In the genomic region with DNA sequence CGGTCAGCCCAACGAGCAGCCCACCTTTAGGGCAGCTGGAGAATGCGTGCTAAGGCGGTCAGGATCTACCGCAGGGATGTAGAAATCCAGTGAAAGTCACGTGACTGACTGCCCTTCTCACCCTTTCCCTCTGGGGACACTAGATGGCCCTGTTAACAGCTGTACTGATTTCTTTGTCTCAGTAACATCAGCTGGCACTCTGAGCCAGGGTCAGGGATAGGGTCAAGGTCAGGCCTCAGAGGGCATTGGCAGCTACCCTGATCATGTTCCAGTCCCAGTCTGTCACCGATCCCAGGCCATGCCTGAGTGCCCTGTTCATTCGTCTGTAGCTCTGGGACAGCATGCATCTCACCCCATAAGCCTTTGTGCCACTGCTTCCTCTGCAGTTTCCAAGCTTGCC, we compare ENCODE assay signal across 10 mouse cellular contexts.
A peak's percentile ranks its signal among the peaks of the same experiment; 100 is the strongest.
DNase-seq lines count a peak whose midpoint lies in the region; ATAC-seq and TF ChIP-seq lines count a peak whose summit lies in the region.
"Had no signal": no experiment of that assay in that cellular context is flagged by ENCODE, and none has a peak within 500 bp of the region (broad histone marks: within the 10 kb centered on the region; RNA-seq: fewer than 3 reads in every experiment).

No protein-coding gene starts in this region.

- peaks cover 33% of the 10 kb centered on the region for H3K4me1 ChIP-seq in kidney, embryonic 14.5 days (ENCODE audit: control insufficient read depth, insufficient read depth, low read length)
- no peaks in the 10 kb centered on the region for H3K4me1 ChIP-seq in ES-Bruce4 (ENCODE audit: control insufficient read depth, insufficient read depth, low read length)
- peaks cover 5% of the 10 kb centered on the region for H3K4me1 ChIP-seq in liver, embryonic 16.5 days (ENCODE audit: control insufficient read depth, low read depth, low read length)

- TF ChIP-seq CTCF in ES-Bruce4 (IDR thresholded peaks at IDR 0.05; ENCODE audit: low read depth, low read length): peak; percentile 10

- H3K27me3 ChIP-seq in kidney, embryonic 14.5 days (ENCODE audit: control insufficient read depth, insufficient read depth, low read length): no peaks in the 10 kb centered on the region
- no peaks in the 10 kb centered on the region for H3K27me3 ChIP-seq in ES-Bruce4 (ENCODE audit: control insufficient read depth, insufficient read depth, low read length, poor library complexity, severe bottlenecking)
- H3K27me3 ChIP-seq in liver, embryonic 16.5 days (ENCODE audit: control insufficient read depth, insufficient read depth, low read depth, low read length): no peaks in the 10 kb centered on the region

- ATAC-seq in kidney, embryonic 14.5 days (ENCODE audit: low FRiP score, low TSS enrichment): peak; percentile 47; the same call in 1 of the 2 replicates
- peak; percentile 64 for ATAC-seq in liver, embryonic 16.5 days (ENCODE audit: low read depth)
- ATAC-seq: forebrain, embryonic 16.5 days; hindbrain, postnatal 0 days had no signal

- TF ChIP-seq POLR2A in ES-Bruce4 (IDR thresholded peaks at IDR 0.05; ENCODE audit: insufficient read depth, low read length): no peak

- no peak overlapping the region for H3K4me2 ChIP-seq in kidney, embryonic 14.5 days (replicated peaks; ENCODE audit: low read depth, low read length)
- no peak overlapping the region for H3K4me2 ChIP-seq in liver, embryonic 16.5 days (ENCODE audit: low read depth, low read length)

- H3K27ac ChIP-seq in kidney, embryonic 14.5 days (ENCODE audit: low read depth, low read length): no peak overlapping the region
- H3K27ac ChIP-seq in ES-Bruce4 (ENCODE audit: insufficient read depth, low read length): no peak overlapping the region
- no peak overlapping the region for H3K27ac ChIP-seq in liver, embryonic 16.5 days (ENCODE audit: low read length)
- H3K27ac ChIP-seq: hindbrain, postnatal 0 days; left cerebral cortex, adult 2 months had no signal

- DNase-seq in kidney, postnatal 25 days: no peak
- DNase-seq in adrenal gland, postnatal 10 days: peak; percentile 77
- no peak for DNase-seq in right cerebral cortex, postnatal 10 days (ENCODE audit: low spot score in 2 of 2)
- no peak for DNase-seq in urinary bladder, postnatal 36 days (ENCODE audit: low spot score in 2 of 2)

- no peaks in the 10 kb centered on the region for H3K9me3 ChIP-seq in kidney, embryonic 14.5 days (ENCODE audit: control insufficient read depth, low read length)
- H3K9me3 ChIP-seq in ES-Bruce4 (replicated peaks; ENCODE audit: control insufficient read depth, insufficient read depth, low read length, poor library complexity, severe bottlenecking): no peaks in the 10 kb centered on the region
- H3K9me3 ChIP-seq in liver, embryonic 16.5 days (replicated peaks; ENCODE audit: control insufficient read depth, low read length): no peaks in the 10 kb centered on the region

- 0 out of 2 replicates have a peak, but pooled peaks have one; percentile 50 for TF ChIP-seq EP300 in ES-Bruce4 (IDR thresholded peaks at IDR 0.05; ENCODE audit: insufficient read depth, low read depth, low read length)

- H3K4me3 ChIP-seq in kidney, embryonic 14.5 days (ENCODE audit: low read length): no peak overlapping the region
- H3K4me3 ChIP-seq in ES-Bruce4 (ENCODE audit: low read depth, low read length): no peak overlapping the region
- H3K4me3 ChIP-seq in liver, embryonic 16.5 days (ENCODE audit: low read depth, low read length): no peak overlapping the region
- H3K4me3 ChIP-seq: left cerebral cortex, adult 2 months had no signal

- H3K9ac ChIP-seq in kidney, embryonic 14.5 days (ENCODE audit: low read depth, low read length): no peak overlapping the region
- H3K9ac ChIP-seq in ES-Bruce4 (ENCODE audit: low read depth, poor library complexity, severe bottlenecking): no peak overlapping the region
- H3K9ac ChIP-seq in liver, embryonic 16.5 days (ENCODE audit: low read depth, low read length): no peak overlapping the region

- H3K36me3 ChIP-seq in kidney, embryonic 14.5 days (ENCODE audit: control insufficient read depth, insufficient read depth, low read length): no peaks in the 10 kb centered on the region
- H3K36me3 ChIP-seq in ES-Bruce4 (ENCODE audit: control insufficient read depth, insufficient read depth, low read length, poor library complexity, severe bottlenecking): no peaks in the 10 kb centered on the region
- no peaks in the 10 kb centered on the region for H3K36me3 ChIP-seq in liver, embryonic 16.5 days (ENCODE audit: control insufficient read depth, insufficient read depth)

- 23% methylated on average over 8 of the region's 8 CpGs for WGBS in kidney, embryonic 14.5 days
- 54% methylated on average over 8 of the region's 8 CpGs for WGBS in liver, embryonic 16.5 days (ENCODE audit: insufficient replicate concordance)
